9 mouse cellular contexts compared by ENCODE assay signal in the genomic region with DNA sequence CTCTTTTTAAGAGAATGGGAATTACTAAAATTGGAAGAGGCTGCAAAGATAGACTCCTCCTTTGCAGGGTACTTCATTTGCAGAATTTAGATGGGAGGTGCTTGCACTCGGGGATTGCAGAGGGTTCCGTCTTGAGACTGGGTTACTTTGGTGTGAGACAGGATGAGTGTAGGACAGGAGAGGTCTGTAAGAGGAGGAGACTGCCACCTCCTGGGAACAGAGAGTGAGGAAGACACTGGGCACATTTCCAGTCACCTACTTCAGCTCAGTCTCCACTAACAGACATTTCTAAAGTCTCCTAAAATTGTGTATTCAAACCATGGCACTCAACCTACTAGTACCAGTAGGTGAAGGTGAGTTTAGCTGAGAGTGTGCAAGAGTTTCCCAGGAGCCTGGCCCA. TPM values are rescaled to one million over a fixed set of nuclear protein-coding genes. Genes with fewer than 3 reads are reported as not detected.
A peak's percentile ranks its signal among the peaks of the same experiment; 100 is the strongest.
DNase-seq lines count a peak whose midpoint lies in the region; ATAC-seq and TF ChIP-seq lines count a peak whose summit lies in the region.
"Had no signal": no experiment of that assay in that cellular context is flagged by ENCODE, and none has a peak within 500 bp of the region (broad histone marks: within the 10 kb centered on the region; RNA-seq: fewer than 3 reads in every experiment).

No protein-coding gene starts in this region.

- peak; percentile 47 for DNase-seq in adrenal gland, postnatal 14 days
- DNase-seq in adrenal gland, postnatal 4 days (ENCODE audit: low spot score in 2 of 2) = no peak
- DNase-seq in liver, embryonic 11.5 days (ENCODE audit: low spot score) = no peak
- no peak for DNase-seq in spleen, postnatal 36 days (ENCODE audit: low spot score in 2 of 2)
- DNase-seq in ovary, postnatal 36 days (ENCODE audit: low spot score) = no peak
- DNase-seq: cerebellum, adult 9-10 months had no signal

- no peak overlapping the region for H3K4me3 ChIP-seq in kidney, embryonic 15.5 days (replicated peaks)
- no peak overlapping the region for H3K4me3 ChIP-seq in kidney, embryonic 14.5 days (ENCODE audit: low read length)
- H3K4me3 ChIP-seq in ES-Bruce4 (ENCODE audit: low read depth, low read length) = no peak overlapping the region
- no peak overlapping the region for H3K4me3 ChIP-seq in liver, embryonic 11.5 days (ENCODE audit: low read depth, low read length)

- H3K9ac ChIP-seq in kidney, embryonic 15.5 days = no peak overlapping the region
- no peak overlapping the region for H3K9ac ChIP-seq in kidney, embryonic 14.5 days (ENCODE audit: low read depth, low read length)
- H3K9ac ChIP-seq in ES-Bruce4 (ENCODE audit: low read depth, poor library complexity, severe bottlenecking) = no peak overlapping the region
- 0 out of 2 replicates have a peak overlapping the region, but pooled peaks have one; percentile 46 for H3K9ac ChIP-seq in liver, embryonic 11.5 days (ENCODE audit: low read depth, low read length)

- H3K27ac ChIP-seq in kidney, embryonic 15.5 days = 0 out of 2 replicates have a peak overlapping the region, but pooled peaks have one; percentile 37
- no peak overlapping the region for H3K27ac ChIP-seq in kidney, embryonic 14.5 days (ENCODE audit: low read depth, low read length)
- H3K27ac ChIP-seq in ES-Bruce4 (ENCODE audit: insufficient read depth, low read length) = no peak overlapping the region
- no peak overlapping the region for H3K27ac ChIP-seq in liver, embryonic 11.5 days (ENCODE audit: low read depth, low read length)

- H3K9me3 ChIP-seq in kidney, embryonic 15.5 days (replicated peaks) = no peaks in the 10 kb centered on the region
- no peaks in the 10 kb centered on the region for H3K9me3 ChIP-seq in kidney, embryonic 14.5 days (ENCODE audit: control insufficient read depth, low read length)
- H3K9me3 ChIP-seq in ES-Bruce4 (replicated peaks; ENCODE audit: control insufficient read depth, insufficient read depth, low read length, poor library complexity, severe bottlenecking) = no peaks in the 10 kb centered on the region
- H3K9me3 ChIP-seq in liver, embryonic 11.5 days (ENCODE audit: control insufficient read depth, low read length) = no peaks in the 10 kb centered on the region

- peak; percentile 11 for TF ChIP-seq CTCF in ES-Bruce4 (IDR thresholded peaks at IDR 0.05; ENCODE audit: low read depth, low read length)

- no peak for TF ChIP-seq POLR2A in ES-Bruce4 (IDR thresholded peaks at IDR 0.05; ENCODE audit: insufficient read depth, low read length)

- TF ChIP-seq EP300 in ES-Bruce4 (IDR thresholded peaks at IDR 0.05; ENCODE audit: insufficient read depth, low read depth, low read length) = no peak

- no peak overlapping the region for H3K4me2 ChIP-seq in kidney, embryonic 15.5 days
- H3K4me2 ChIP-seq in kidney, embryonic 14.5 days (replicated peaks; ENCODE audit: low read depth, low read length) = no peak overlapping the region
- H3K4me2 ChIP-seq in liver, embryonic 11.5 days = no peak overlapping the region

- H3K4me1 ChIP-seq in kidney, embryonic 15.5 days = peaks cover 67% of the 10 kb centered on the region
- peaks cover 44% of the 10 kb centered on the region for H3K4me1 ChIP-seq in kidney, embryonic 14.5 days (ENCODE audit: control insufficient read depth, insufficient read depth, low read length)
- H3K4me1 ChIP-seq in ES-Bruce4 (ENCODE audit: control insufficient read depth, insufficient read depth, low read length) = peaks cover 17% of the 10 kb centered on the region
- peaks cover 82% of the 10 kb centered on the region for H3K4me1 ChIP-seq in liver, embryonic 11.5 days (replicated peaks; ENCODE audit: control insufficient read depth, insufficient read depth, low read length)

- ATAC-seq in kidney, embryonic 15.5 days (replicated peaks; ENCODE audit: low FRiP score) = no peak
- ATAC-seq in kidney, embryonic 14.5 days (ENCODE audit: low FRiP score, low TSS enrichment) = no peak
- peak; percentile 42; the same call in 1 of the 2 replicates for ATAC-seq in liver, embryonic 11.5 days (replicated peaks; ENCODE audit: low FRiP score)

- H3K27me3 ChIP-seq in kidney, embryonic 15.5 days = no peaks in the 10 kb centered on the region
- no peaks in the 10 kb centered on the region for H3K27me3 ChIP-seq in kidney, embryonic 14.5 days (ENCODE audit: control insufficient read depth, insufficient read depth, low read length)
- H3K27me3 ChIP-seq in ES-Bruce4 (ENCODE audit: control insufficient read depth, insufficient read depth, low read length, poor library complexity, severe bottlenecking) = no peaks in the 10 kb centered on the region
- H3K27me3 ChIP-seq in liver, embryonic 11.5 days (replicated peaks; ENCODE audit: control insufficient read depth, insufficient read depth, low read length) = no peaks in the 10 kb centered on the region

- whole genome bisulfite sequencing in kidney, embryonic 15.5 days = 60% methylated on average over 2 of the region's 2 CpGs
- 60% methylated on average over 2 of the region's 2 CpGs for WGBS in kidney, embryonic 14.5 days
- 50% methylated on average over 2 of the region's 2 CpGs for WGBS in liver, embryonic 11.5 days

- H3K36me3 ChIP-seq in kidney, embryonic 15.5 days = no peaks in the 10 kb centered on the region
- no peaks in the 10 kb centered on the region for H3K36me3 ChIP-seq in kidney, embryonic 14.5 days (ENCODE audit: control insufficient read depth, insufficient read depth, low read length)
- H3K36me3 ChIP-seq in ES-Bruce4 (ENCODE audit: control insufficient read depth, insufficient read depth, low read length, poor library complexity, severe bottlenecking) = no peaks in the 10 kb centered on the region
- H3K36me3 ChIP-seq in liver, embryonic 11.5 days (ENCODE audit: control insufficient read depth, insufficient read depth, low read length) = no peaks in the 10 kb centered on the region

RNA-seq across cellular contexts. Expression of gene Larp1, which starts 9.4 kb away (rescaled TPM):
- 95.5 and 95.9 TPM in 2 replicates for total RNA-seq in adrenal gland, postnatal 14 days (2021)
- 100 to 1,000 TPM; 103 to 106 TPM for total RNA-seq in adrenal gland, postnatal 4 days (2021)
- 17.7 and 19.3 TPM in 2 replicates for polyA plus RNA-seq in kidney, embryonic 15.5 days (2015; fragmentation: Nextera tagmentation; extraction: Ambion mirVana)
- polyA plus RNA-seq in kidney, embryonic 14.5 days (2014; fragmentation: Nextera tagmentation; extraction: Ambion mirVana) = 21.5 and 25.0 TPM in 2 replicates
- polyA plus RNA-seq in ES-Bruce4 (2011; ENCODE audit: insufficient read depth, insufficient read length, low read depth, missing spikeins) = 164 and 167 TPM in 2 replicates
- 37.2 and 43.0 TPM in 2 replicates for polyA plus RNA-seq in liver, embryonic 11.5 days (2014; fragmentation: Nextera tagmentation; extraction: Ambion mirVana)
